In the genomic region with DNA sequence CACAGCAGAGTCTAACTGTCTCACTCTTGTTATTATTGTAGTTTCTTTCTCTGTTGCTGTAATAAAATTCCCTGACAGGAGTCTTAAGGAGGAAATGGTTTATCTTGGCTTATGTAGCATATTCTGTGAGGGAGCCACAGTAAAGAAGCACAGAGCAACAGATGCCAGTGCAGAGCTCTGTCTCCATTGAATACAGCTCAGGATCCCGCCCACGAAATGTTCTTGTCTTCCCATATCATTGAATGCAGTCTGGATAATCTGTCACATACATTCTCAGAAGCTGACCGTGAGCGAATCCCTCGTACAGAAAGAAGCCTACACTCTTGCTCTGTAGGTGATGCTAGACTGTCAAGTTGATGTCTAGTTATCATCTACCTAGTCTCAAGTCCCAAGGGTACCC, we compare ENCODE assay signal across 18 mouse cellular contexts.
DNase-seq lines count a peak whose midpoint lies in the region; ATAC-seq lines count a peak whose summit lies in the region.
"Had no signal": no experiment of that assay in that cellular context is flagged by ENCODE, and none has a peak within 500 bp of the region (broad histone marks: within the 10 kb centered on the region; RNA-seq: fewer than 3 reads in every experiment).

No protein-coding gene starts in this region.

- ATAC-seq in frontal cortex, adult (ENCODE audit: low TSS enrichment): peak; percentile 90
- ATAC-seq: forebrain, embryonic 14.5 days; intestine, embryonic 16.5 days; liver, embryonic 12.5 days; midbrain, embryonic 16.5 days had no signal

- DNase-seq in frontal cortex, postnatal 14 days (ENCODE audit: low spot score in 2 of 2): no peak
- peak; percentile 76 for DNase-seq in right cerebral cortex, adult 18-20 months
- DNase-seq in right cerebral cortex, postnatal 4 days: no peak
- peak; percentile 58 to 61 for DNase-seq in right cerebral cortex, adult 2 months (ENCODE audit: low spot score in 2 of 2)
- no peak for DNase-seq in thymus, postnatal 36 days
- DNase-seq in spleen, adult 12 weeks (ENCODE audit: low spot score): no peak
- DNase-seq in spleen, postnatal 10 days (ENCODE audit: low spot score in 2 of 2): no peak
- DNase-seq: adrenal gland, adult 2 months; cerebellum, adult 8-10 months; gastrocnemius, adult 2 months; heart, postnatal 10 days; lung, adult 2 months; thymus, adult 2 months had no signal

Comparison
In these comparisons a context has a peak if more than half of its experiments do, and no peak if none do; other contexts are left out.
1. DNase-seq: peak in right cerebral cortex, adult 18-20 months (single experiment) and right cerebral cortex, adult 2 months (2 of 2); none in frontal cortex, postnatal 14 days (0 of 2), right cerebral cortex, postnatal 4 days (single experiment), thymus, postnatal 36 days (0 of 2), spleen, adult 12 weeks (single experiment) and spleen, postnatal 10 days (0 of 2).